Mouse (Mus musculus) megakaryocyte, adult 5-6 weeks (primary cell): ENCODE measurements at regions not wholly inside any gene's neighbourhood (a gene's known extent, or its start where the extent isn't known, plus 50 kb on each side); places are given as distances from the start of the nearest gene placed in this dataset.

Experiments used
- ATAC-seq: 2 replicates; pipeline ENCODE4 v1.8.0; 2016; ENCODE audit warnings: mild to moderate bottlenecking, inconsistent platforms; ENCODE audit not compliant: poor library complexity, severe bottlenecking

GRCm38 (mm10) chr2:72749495-72749894, 230.8 kb downstream of the Sp3 start:
- ATAC-seq: no peak

- no peak for ATAC-seq
Measured at GRCm38 (mm10) chr2:72751441-72751840, 228.8 kb downstream of the Sp3 start.

- no peak for ATAC-seq
Measured at GRCm38 (mm10) chr2:72752624-72753176, 227.5 kb downstream of the Sp3 start.

GRCm38 (mm10) chr2:72753788-72754713, 226.2 kb downstream of the Sp3 start:
- ATAC-seq: no peak

GRCm38 (mm10) chr2:72763454-72763853, 216.8 kb downstream of the Sp3 start:
- ATAC-seq: peak; percentile 54

- ATAC-seq: no peak
Measured at GRCm38 (mm10) chr2:72769030-72769630, 211.1 kb downstream of the Sp3 start.

- ATAC-seq: no peak
Measured at GRCm38 (mm10) chr2:72773401-72773800, 206.8 kb downstream of the Sp3 start.

- 0 out of 2 replicates have a peak, but pooled peaks have one; percentile 35 for ATAC-seq
Measured at GRCm38 (mm10) chr2:72777330-72777729, 202.9 kb downstream of the Sp3 start.

- ATAC-seq: no peak
Measured at GRCm38 (mm10) chr2:72777806-72778510, 202.3 kb downstream of the Sp3 start.

- no peak for ATAC-seq
Measured at GRCm38 (mm10) chr2:72779268-72780163, 200.7 kb downstream of the Sp3 start.

GRCm38 (mm10) chr2:72781369-72782275, 198.6 kb downstream of the Sp3 start:
- no peak for ATAC-seq

GRCm38 (mm10) chr2:72782355-72782754, 197.9 kb downstream of the Sp3 start:
- no peak for ATAC-seq

GRCm38 (mm10) chr2:72785365-72786043, 194.7 kb downstream of the Sp3 start:
- ATAC-seq: 0 out of 2 replicates have a peak, but pooled peaks have one; percentile 15

- peak; percentile 38 for ATAC-seq
Measured at GRCm38 (mm10) chr2:72786044-72786737, 194.1 kb downstream of the Sp3 start.

GRCm38 (mm10) chr2:72787616-72788015, 192.6 kb downstream of the Sp3 start:
- no peak for ATAC-seq

GRCm38 (mm10) chr2:72791496-72791895, 188.8 kb downstream of the Sp3 start:
- no peak for ATAC-seq

- ATAC-seq: no peak
Measured at GRCm38 (mm10) chr2:72793424-72793823, 186.8 kb downstream of the Sp3 start.

GRCm38 (mm10) chr2:72794501-72794900, 185.7 kb downstream of the Sp3 start:
- ATAC-seq: no peak
